Mouse (Mus musculus) cortical plate, adult 2 months (tissue): ENCODE measurements at regions not wholly inside any gene's neighbourhood (a gene's known extent, or its start where the extent isn't known, plus 50 kb on each side); places are given as distances from the start of the nearest gene placed in this dataset.

ENCODE experiments used
- H3K27ac ChIP-seq: fragments of 200-500 bp; 2 replicates; pipeline ENCODE4 v1.5.1; 2012; ENCODE audit warnings: low read length, control low read depth, inconsistent platforms; ENCODE audit not compliant: insufficient read depth
- H3K4me1 ChIP-seq: fragments of 200-500 bp; 2 replicates; pipeline ENCODE4 v1.6.1; 2011; ENCODE audit warnings: low read length; ENCODE audit not compliant: control insufficient read depth, insufficient read depth
- H3K4me3 ChIP-seq: fragments of 200-500 bp; 2 replicates; pipeline ENCODE4 v1.5.1; 2011; ENCODE audit warnings: mild to moderate bottlenecking, low read length, control low read depth; ENCODE audit not compliant: insufficient read depth
- CTCF ChIP-seq: fragments of 200-500 bp; IDR thresholded peaks from 2 replicates; pipeline ENCODE4 v1.5.1; 2011; ENCODE audit warnings: mild to moderate bottlenecking, control low read depth, low read length; ENCODE audit not compliant: insufficient read depth; ENCODE audit errors: extremely low read depth
- POLR2A ChIP-seq: fragments of 200-500 bp; IDR thresholded peaks from 2 replicates; pipeline ENCODE4 v1.6.1; 2011; ENCODE audit warnings: mild to moderate bottlenecking, low read length, control low read depth; ENCODE audit not compliant: insufficient read depth; ENCODE audit errors: extremely low read depth

DNA sequence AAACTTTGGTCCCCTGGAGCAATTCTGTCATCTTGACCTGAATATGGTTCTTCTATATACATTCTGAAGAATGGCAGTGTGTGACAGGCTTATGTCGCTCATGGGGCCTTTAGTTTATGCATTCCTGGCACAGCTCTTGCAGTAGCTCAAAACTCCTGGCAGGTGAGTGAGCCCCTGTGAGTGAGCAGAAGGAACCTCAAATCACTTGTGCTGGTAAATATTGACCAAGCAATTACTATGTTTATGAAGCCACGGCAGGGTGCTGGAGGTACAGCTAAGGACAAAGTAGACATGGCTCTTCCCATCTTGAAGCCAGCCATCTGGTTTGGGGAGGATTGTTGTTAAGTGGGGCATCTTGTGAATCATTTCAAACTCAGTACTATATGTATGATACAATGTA, 79.1 kb upstream of the Klf9 start:
- TF ChIP-seq CTCF, result no peak
- Histone ChIP-seq H3K27ac (no peak overlapping the region), H3K4me1 (peaks cover 6% of the 10 kb centered on the region; the same call in 1 of the 2 replicates), H3K4me3 (no peak overlapping the region)

DNA sequence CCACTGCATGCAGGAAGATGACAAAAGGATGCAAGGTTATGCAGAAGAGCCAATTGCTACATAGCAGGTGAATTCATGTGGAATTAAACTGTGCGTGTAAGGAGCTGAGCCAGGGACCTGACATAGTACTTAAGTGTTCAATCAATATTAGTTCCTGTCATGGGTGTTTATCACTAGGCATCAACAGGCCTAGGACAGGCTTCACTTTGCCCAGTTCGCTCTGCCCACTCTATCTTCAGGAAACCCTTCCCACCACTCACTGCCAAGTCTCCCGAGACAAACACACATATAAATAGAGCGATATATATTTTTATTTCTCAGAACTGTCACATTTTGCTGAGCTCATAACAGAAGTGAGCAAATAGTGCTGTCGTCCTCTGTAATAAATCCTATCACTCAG, 78.2 kb upstream of the Klf9 start:
- Histone ChIP-seq H3K4me3 (no peak overlapping the region), H3K4me1 (peaks cover 3% of the 10 kb centered on the region; the same call in 1 of the 2 replicates), H3K27ac (no peak overlapping the region)
- TF ChIP-seq CTCF, result no peak

DNA sequence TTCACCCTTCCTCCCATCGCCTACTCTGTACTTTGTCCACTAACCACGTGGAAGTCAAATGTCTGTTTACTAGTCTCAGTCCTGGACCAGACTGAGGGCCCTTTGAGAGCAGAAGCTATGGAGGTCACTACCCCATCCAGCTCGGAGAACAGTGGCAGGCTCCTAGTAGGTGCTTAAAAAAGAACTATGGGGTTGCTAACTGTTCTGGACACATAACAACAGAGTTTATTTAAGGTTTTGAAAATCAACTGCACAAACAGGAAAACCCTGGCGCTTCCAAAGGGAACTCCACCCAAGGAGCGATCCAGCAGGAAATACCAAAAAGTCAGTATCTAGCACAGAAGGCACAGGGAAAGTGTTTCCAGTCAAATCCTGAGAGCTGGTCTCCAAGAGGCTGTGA, 75.5 kb upstream of the Klf9 start:
- Histone ChIP-seq H3K4me3 (no peak overlapping the region), H3K27ac (peak overlapping the region; percentile 76; the same call in 1 of the 2 replicates), H3K4me1 (no peaks in the 10 kb centered on the region)
- TF ChIP-seq POLR2A (no peak), CTCF (no peak)

DNA sequence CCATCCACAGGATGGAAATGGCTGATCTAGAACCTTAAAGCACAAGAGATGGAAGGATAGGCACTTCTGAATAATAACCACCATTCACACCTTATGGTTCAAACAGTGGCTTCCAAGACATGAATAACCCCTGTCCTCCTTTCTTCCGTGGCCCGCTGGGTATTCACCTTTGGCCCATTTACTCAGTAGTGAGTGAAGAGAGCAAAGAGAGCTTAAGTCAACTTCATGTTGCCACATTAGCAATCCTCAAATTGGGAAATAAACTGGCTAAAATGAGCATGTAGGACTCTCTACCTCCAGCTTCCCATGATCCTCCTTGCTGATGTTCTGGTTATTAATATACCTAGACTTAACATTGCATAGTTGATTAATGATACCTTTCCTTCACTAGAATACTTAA, 74.3 kb upstream of the Klf9 start:
- H3K4me1 ChIP-seq, result no peaks in the 10 kb centered on the region
- TF ChIP-seq CTCF (no peak), POLR2A (no peak)

DNA sequence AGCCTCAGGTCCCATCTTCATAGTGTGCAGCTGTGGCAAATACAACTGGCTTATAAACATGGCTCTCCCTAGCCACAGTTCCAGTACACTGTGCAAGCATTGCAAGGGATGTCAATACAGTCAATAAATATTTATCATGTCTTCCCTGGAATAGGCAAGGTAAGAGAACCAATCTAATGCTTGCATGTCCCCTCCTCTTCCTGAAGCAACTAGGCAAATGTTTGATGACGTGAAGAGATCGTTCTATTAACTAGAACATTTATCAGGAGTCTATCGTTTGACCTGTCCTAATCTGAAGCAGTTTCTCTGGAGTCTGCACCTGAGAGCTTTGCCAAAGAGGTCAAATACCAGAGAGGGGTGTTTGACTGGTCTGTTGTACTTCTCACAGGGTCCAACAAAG, 72.4 kb upstream of the Klf9 start:
- no peak overlapping the region for H3K27ac ChIP-seq
- TF ChIP-seq POLR2A (no peak), CTCF (no peak)
- H3K4me1 ChIP-seq, result no peaks in the 10 kb centered on the region
- no peak overlapping the region for H3K4me3 ChIP-seq

More for the DNA sequence above, 74.3 kb upstream of the Klf9 start:
- Histone ChIP-seq H3K4me3 (no peak overlapping the region), H3K27ac (no peak overlapping the region)

DNA sequence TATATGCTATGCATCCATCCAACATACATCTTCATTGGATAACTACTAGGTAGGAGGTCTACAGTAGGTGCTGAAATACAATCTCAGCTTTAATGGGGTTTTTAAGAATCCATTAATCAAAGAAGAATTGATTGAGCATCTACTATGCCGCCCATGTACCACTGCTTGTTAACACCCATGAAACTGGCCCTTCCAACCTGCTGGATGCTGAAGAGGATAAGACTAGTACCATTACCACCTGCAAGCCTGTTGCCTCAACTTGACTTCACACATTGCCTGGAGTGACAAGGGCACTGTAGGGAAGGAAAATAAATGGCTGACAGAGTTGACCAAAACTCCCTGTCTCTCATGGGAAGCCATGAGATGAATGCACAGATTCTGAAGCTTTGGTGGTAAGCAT, 71.4 kb upstream of the Klf9 start:
- no peak overlapping the region for H3K27ac ChIP-seq
- no peaks in the 10 kb centered on the region for H3K4me1 ChIP-seq
- no peak for TF ChIP-seq CTCF
- TF ChIP-seq POLR2A, result no peak
- H3K4me3 ChIP-seq, result no peak overlapping the region

DNA sequence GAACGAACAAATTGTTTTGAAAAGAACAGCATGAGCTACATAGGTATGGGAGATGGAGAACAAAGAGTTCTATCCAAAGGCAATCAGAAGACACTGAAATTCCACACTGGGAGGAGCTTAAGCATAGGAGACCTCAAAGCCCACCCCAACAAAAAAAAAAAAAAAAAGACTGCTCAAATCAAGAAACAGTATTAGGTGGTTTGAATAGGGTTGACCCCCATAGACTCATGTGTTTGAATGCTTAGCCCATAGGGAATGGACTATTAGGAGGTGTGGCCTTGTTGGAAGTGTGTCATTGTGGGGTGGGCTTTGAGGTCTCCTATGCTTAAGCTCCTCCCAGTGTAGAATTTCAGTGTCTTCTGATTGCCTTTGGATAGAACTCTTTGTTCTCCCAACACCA, 70.0 kb upstream of the Klf9 start:
- no peak overlapping the region for H3K27ac ChIP-seq
- TF ChIP-seq POLR2A, result no peak
- no peak for TF ChIP-seq CTCF
- H3K4me3 ChIP-seq, result no peak overlapping the region
- no peaks in the 10 kb centered on the region for H3K4me1 ChIP-seq

DNA sequence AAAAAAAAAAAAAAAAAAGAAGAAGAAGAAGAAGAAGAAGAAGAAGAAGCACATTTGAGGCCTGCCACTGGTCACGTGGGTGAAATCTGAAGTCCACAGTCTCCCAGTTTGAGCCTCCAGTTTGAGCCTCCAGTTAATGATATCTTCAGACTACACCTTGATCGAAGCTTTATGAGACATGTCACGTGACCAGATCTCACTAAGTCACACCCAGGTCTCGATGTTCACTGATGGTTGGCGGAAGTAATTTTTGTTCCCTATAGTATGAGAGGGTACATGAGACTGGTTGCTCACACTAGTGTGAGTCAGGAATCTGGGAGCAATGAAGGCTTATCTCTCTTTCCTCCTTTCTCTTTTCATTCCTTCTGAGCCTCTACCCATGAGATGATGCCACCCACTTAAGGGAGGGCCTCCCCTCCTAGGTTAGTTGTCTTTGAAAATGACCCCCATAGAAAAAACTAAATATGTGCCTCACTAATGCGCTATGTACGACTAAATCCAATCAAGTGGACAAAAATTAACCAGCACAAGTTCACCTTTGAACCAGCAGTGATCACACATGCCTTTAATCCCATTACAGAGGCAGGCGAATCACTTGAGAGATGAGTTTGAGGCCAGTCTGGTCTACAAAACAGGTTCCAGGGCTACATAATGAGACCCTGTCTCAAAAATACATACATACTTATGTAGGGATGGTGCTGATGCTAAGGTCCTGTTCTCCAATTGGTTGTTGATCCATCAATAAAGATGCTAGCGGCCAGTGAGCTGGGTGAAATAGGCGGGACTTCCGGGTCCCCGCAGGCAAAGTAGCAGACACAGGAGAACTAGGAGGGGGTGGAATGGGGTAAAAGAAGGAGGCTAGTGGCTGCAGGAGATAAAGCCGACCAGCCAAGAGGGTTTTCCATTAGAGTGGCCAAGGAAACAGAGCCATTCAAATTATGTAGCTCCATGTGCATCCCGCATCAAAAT, 66.1 kb upstream of the Klf9 start:
- Histone ChIP-seq H3K4me1 (no peaks in the 10 kb centered on the region), H3K27ac (no peak overlapping the region), H3K4me3 (no peak overlapping the region)
- TF ChIP-seq POLR2A, result no peak
- no peak for TF ChIP-seq CTCF

DNA sequence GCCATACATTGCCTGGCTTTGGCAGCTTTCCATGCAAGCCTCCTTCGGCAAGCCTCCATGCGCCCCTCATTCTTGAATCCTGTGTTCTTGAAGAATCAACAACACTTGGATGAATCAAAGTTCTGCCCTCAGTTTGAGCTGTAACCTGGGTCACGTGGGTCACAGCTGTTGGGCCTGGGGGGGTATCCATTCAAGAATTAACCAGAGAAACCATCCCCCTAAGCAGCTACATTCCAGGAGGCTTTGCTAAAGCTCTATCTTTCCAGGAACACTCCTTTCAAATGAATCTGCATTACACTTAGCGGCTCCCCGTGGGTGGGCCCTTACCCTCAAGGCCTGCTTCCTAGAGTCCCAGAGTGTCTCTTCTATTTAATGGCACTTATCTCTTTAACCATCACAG, 65.2 kb upstream of the Klf9 start:
- TF ChIP-seq POLR2A, result no peak
- no peak for TF ChIP-seq CTCF
- H3K4me3 ChIP-seq, result no peak overlapping the region
- no peaks in the 10 kb centered on the region for H3K4me1 ChIP-seq
- H3K27ac ChIP-seq, result no peak overlapping the region

DNA sequence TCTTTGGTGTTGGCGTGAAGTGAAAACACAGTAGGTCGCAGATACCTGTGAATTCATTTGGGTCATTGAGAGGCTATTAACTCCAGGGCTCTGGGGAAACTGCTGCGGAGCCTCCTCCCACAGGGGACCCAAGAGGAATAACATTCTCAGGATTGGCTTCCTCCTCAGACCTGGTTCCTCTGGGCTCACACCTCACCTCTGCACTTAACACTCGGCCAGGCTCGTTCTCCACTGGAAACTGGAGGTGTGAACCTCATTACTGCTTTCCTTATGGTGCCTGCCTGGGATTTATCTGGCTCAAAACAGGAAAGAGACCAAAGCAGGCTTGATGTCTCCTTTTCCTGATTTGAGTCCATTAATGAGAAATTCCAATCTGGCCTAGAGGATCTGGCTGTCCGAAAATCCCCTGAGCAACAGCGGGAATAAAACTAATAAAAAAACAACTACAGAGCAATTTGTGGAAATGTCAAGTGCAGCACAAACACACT, 55.8 kb upstream of the Klf9 start:
- H3K4me1 ChIP-seq, result no peaks in the 10 kb centered on the region
- no peak overlapping the region for H3K27ac ChIP-seq
- no peak for TF ChIP-seq CTCF
- TF ChIP-seq POLR2A, result no peak
- no peak overlapping the region for H3K4me3 ChIP-seq
